ENCODE assay signal across 11 mouse cellular contexts in genomic region chr16:6963533-6963932, GRCm38 (mm10).
DNase-seq lines count a peak whose midpoint lies in the region; ATAC-seq and TF ChIP-seq lines count a peak whose summit lies in the region.
"Had no signal": no experiment of that assay in that cellular context is flagged by ENCODE, and none has a peak within 500 bp of the region (broad histone marks: within the 10 kb centered on the region; RNA-seq: fewer than 3 reads in every experiment).

No protein-coding gene starts in this region.

- POLR2A ChIA-PET in Patski (lab: Charles Lee) = no interaction called here

- H3K27ac ChIP-seq in layer of hippocampus, adult 2 months = peak overlapping the region; percentile 68
- H3K27ac ChIP-seq: neural tube, embryonic 13.5 days had no signal

- TF ChIP-seq CTCF in layer of hippocampus, adult 2 months (conservative IDR thresholded peaks at IDR 0.05) = no peak
- no peak for TF ChIP-seq CTCF in Patski (IDR thresholded peaks at IDR 0.05)

- H3K27me3 ChIP-seq in Patski = no peaks in the 10 kb centered on the region

- in situ Hi-C loops in Patski (cut with MboI; ENCODE audit: low pct_unique_long_range_greater_than_20kb) = loop anchor here (5.0 to 10.0 kb wide), 2 partner anchors 61 to 119 kb away; no protein-coding TSS in a partner anchor

- CTCF ChIA-PET in Patski (lab: Charles Lee) = interaction anchor here (1.1 to 1.8 kb wide), 3 partner anchors 8 to 22 kb away, joined by 3 to 4 read pairs (median 3); no protein-coding TSS in a partner anchor

- intact Hi-C loops in heart, postnatal 14 days (cut with DNase I) = no loop called here

- no peak overlapping the region for H3K4me3 ChIP-seq in layer of hippocampus, adult 2 months
- H3K4me3 ChIP-seq: neural tube, embryonic 13.5 days had no signal

- DNase-seq in layer of hippocampus, adult 2 months (ENCODE audit: low spot score in 2 of 2) = peak; percentile 32 to 49
- DNase-seq in layer of hippocampus, adult 9-10 months (ENCODE audit: low spot score) = no peak
- peak; percentile 68 for DNase-seq in Patski (ENCODE audit: low read depth, low spot score)
- peak; percentile 94 for DNase-seq in brain, adult 2 months (ENCODE audit: low read depth, low spot score)
- DNase-seq in right cerebral cortex, postnatal 14 days = peak; percentile 20
- no peak for DNase-seq in ovary, adult 18-20 months (ENCODE audit: low spot score)
- DNase-seq in heart, postnatal 14 days = no peak
- DNase-seq: gastrocnemius, postnatal 36 days; kidney, postnatal 4 days; liver had no signal

- peak; percentile 99 for ATAC-seq in Patski

Comparison
In these comparisons a context has a peak if more than half of its experiments do, and no peak if none do; other contexts are left out.
1. DNase-seq: peak in layer of hippocampus, adult 2 months (2 of 2), Patski (single experiment), brain, adult 2 months (single experiment) and right cerebral cortex, postnatal 14 days (single experiment); none in layer of hippocampus, adult 9-10 months (single experiment), ovary, adult 18-20 months (single experiment) and heart, postnatal 14 days (0 of 2).